Mouse (Mus musculus) testis, postnatal 14 days (tissue): ENCODE measurements around the gene Tenm3.

Experiments
- DNase-seq: peaks from one replicate; pipeline ENCODE4 v3.0.0; 2021; ENCODE audit warnings: low spot score

Tenm3 gene

GRCm38 (mm10) chr8:48659226-48659625 lies 184.5 kb downstream of the Tenm3 start:
- no peak for DNase-seq

- DNase-seq, result no peak
Measured at GRCm38 (mm10) chr8:48655381-48656043, 188.2 kb downstream of the Tenm3 start.

GRCm38 (mm10) chr8:48649845-48650244 lies 193.9 kb downstream of the Tenm3 start:
- no peak for DNase-seq

GRCm38 (mm10) chr8:48649415-48649814 lies 194.3 kb downstream of the Tenm3 start:
- DNase-seq, result no peak

GRCm38 (mm10) chr8:48646110-48646509 lies 197.6 kb downstream of the Tenm3 start:
- DNase-seq, result no peak

GRCm38 (mm10) chr8:48638129-48638528 lies 205.6 kb downstream of the Tenm3 start:
- DNase-seq, result no peak

GRCm38 (mm10) chr8:48636979-48637378 lies 206.8 kb downstream of the Tenm3 start:
- no peak for DNase-seq

GRCm38 (mm10) chr8:48635815-48636214 lies 207.9 kb downstream of the Tenm3 start:
- DNase-seq, result no peak

- DNase-seq, result no peak
Measured at GRCm38 (mm10) chr8:48633426-48633825, 210.3 kb downstream of the Tenm3 start.

GRCm38 (mm10) chr8:48622517-48623153 lies 221.1 kb downstream of the Tenm3 start:
- DNase-seq, result no peak

GRCm38 (mm10) chr8:48615088-48615487 lies 228.7 kb downstream of the Tenm3 start:
- peak; percentile 69 for DNase-seq

- no peak for DNase-seq
Measured at GRCm38 (mm10) chr8:48611934-48612512, 231.7 kb downstream of the Tenm3 start.

- no peak for DNase-seq
Measured at GRCm38 (mm10) chr8:48611126-48611525, 232.6 kb downstream of the Tenm3 start.

- DNase-seq, result no peak
Measured at GRCm38 (mm10) chr8:48610316-48610715, 233.4 kb downstream of the Tenm3 start.

GRCm38 (mm10) chr8:48609684-48610083 lies 234.1 kb downstream of the Tenm3 start:
- no peak for DNase-seq

GRCm38 (mm10) chr8:48604190-48604897 lies 239.4 kb downstream of the Tenm3 start:
- DNase-seq, result no peak

- DNase-seq, result no peak
Measured at GRCm38 (mm10) chr8:48603165-48603840, 240.4 kb downstream of the Tenm3 start.

GRCm38 (mm10) chr8:48601621-48602020 lies 242.1 kb downstream of the Tenm3 start:
- no peak for DNase-seq

GRCm38 (mm10) chr8:48599028-48599427 lies 244.7 kb downstream of the Tenm3 start:
- no peak for DNase-seq

- no peak for DNase-seq
Measured at GRCm38 (mm10) chr8:48596332-48596731, 247.4 kb downstream of the Tenm3 start.

- DNase-seq, result no peak
Measured at GRCm38 (mm10) chr8:48591818-48592217, 251.9 kb downstream of the Tenm3 start.

- DNase-seq, result no peak
Measured at GRCm38 (mm10) chr8:48579732-48580131, 264.0 kb downstream of the Tenm3 start.
